Mouse (Mus musculus) E14TG2a.4 (cell line): ENCODE results near the gene Dner.

Experiments
- CTCF ChIP-seq: conservative IDR thresholded peaks from 2 replicates; pipeline ENCODE4 v1.5.1; 2014; ENCODE audit warnings: low read length
- NANOG ChIP-seq: IDR thresholded peaks from 2 replicates; pipeline ENCODE4 v1.6.1; 2014; ENCODE audit warnings: borderline replicate concordance, low read length, mixed read lengths
- POU5F1 ChIP-seq: IDR thresholded peaks from 2 replicates; pipeline ENCODE4 v1.6.1; 2014; ENCODE audit warnings: low read length, borderline replicate concordance

DNA sequence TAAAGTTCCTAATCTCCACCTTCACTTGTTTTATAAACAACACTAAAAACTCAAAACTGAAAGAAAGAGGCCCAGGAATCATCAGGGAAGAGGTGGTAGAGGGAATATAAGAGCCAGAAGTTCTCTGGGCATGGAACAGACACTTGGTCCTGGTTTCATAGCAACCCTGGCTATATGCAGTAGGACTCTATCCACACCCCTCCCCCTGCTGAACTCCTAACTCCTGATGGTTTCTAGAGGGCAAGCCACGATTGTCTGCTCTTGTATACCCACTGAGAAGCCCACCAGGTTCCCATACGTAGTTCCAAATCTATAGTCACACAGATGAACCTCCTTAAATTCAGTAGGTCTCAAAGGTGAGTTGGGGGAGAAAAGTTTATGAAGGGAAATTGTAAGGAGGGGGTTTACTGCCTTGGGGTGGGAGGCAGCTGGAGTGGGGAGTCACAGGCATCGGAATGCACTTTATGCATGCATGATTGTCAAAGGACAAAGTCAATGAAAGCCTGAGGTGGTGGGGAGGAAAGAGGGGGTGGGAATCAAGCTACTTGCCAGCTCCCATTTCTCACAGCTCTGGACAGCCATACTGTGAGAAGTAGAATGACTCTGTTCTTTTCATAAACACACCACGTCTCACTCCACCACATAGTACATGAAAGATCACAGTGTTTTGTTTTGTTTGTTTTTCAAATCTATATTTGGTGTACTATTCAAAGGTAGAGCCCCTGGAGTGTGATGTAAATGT, 31.5 kb downstream of the Dner start:
- TF ChIP-seq CTCF, result no peak
- no peak for TF ChIP-seq NANOG
- TF ChIP-seq POU5F1, result no peak
